30 mouse cellular contexts compared by ENCODE assay signal in genomic region chrX:155218277-155218676, GRCm38 (mm10). TPM values are rescaled to one million over a fixed set of nuclear protein-coding genes. Genes with fewer than 3 reads are reported as not detected.
DNase-seq lines count a peak whose midpoint lies in the region; ATAC-seq and TF ChIP-seq lines count a peak whose summit lies in the region.
"Had no signal": no experiment of that assay in that cellular context is flagged by ENCODE, and none has a peak within 500 bp of the region (broad histone marks: within the 10 kb centered on the region; RNA-seq: fewer than 3 reads in every experiment).

No protein-coding gene starts in this region.

- TF ChIP-seq CTCF in bone marrow macrophage, adult 2 months (IDR thresholded peaks at IDR 0.05; ENCODE audit: low read depth, low read length), result no peak
- TF ChIP-seq CTCF in layer of hippocampus, adult 2 months (conservative IDR thresholded peaks at IDR 0.05), result no peak

- H3K27ac ChIP-seq in bone marrow macrophage, adult 2 months (ENCODE audit: insufficient read depth, low read depth, low read length), result peak overlapping the region; percentile 10; the same call in 1 of the 2 replicates
- no peak overlapping the region for H3K27ac ChIP-seq in layer of hippocampus, adult 2 months
- H3K27ac ChIP-seq: embryonic facial prominence, embryonic 10.5 days; embryonic facial prominence, embryonic 15.5 days; forebrain, embryonic 12.5 days; heart, embryonic 13.5 days; hindbrain, embryonic 12.5 days; liver, embryonic 12.5 days; midbrain, embryonic 13.5 days had no signal

- TF ChIP-seq POLR2A in bone marrow macrophage, adult 2 months (IDR thresholded peaks at IDR 0.05; ENCODE audit: borderline replicate concordance, low read depth, low read length), result no peak

- DNase-seq in adrenal gland, adult 2 months, result peak; percentile 34
- DNase-seq in adrenal gland, postnatal 4 days (ENCODE audit: low spot score in 2 of 2), result no peak
- DNase-seq in A20 (ENCODE audit: low read depth, low spot score), result peak; percentile 8
- no peak for DNase-seq in cerebellum, postnatal 36 days
- DNase-seq in layer of hippocampus, adult 2 months (ENCODE audit: low spot score in 2 of 2), result no peak
- no peak for DNase-seq in urinary bladder, adult 2 months (ENCODE audit: low spot score)
- DNase-seq: adrenal gland, postnatal 10 days; cerebellum, adult 18-20 months; cerebellum, postnatal 14 days; forebrain, postnatal 0 days; heart, postnatal 10 days; kidney, adult 9 months; kidney, postnatal 14 days; layer of hippocampus, postnatal 36 days; left cerebral cortex, postnatal 4 days; liver, postnatal 0 days; lung, postnatal 10 days; thymus, postnatal 25 days had no signal

- no peak overlapping the region for H3K4me3 ChIP-seq in bone marrow macrophage, adult 2 months (ENCODE audit: insufficient read depth, low read length)
- no peak overlapping the region for H3K4me3 ChIP-seq in layer of hippocampus, adult 2 months
- H3K4me3 ChIP-seq: embryonic facial prominence, embryonic 10.5 days; embryonic facial prominence, embryonic 15.5 days; forebrain, embryonic 12.5 days; heart, embryonic 13.5 days; hindbrain, embryonic 12.5 days; liver, embryonic 12.5 days; megakaryocyte, embryonic 14.5 days; midbrain, embryonic 13.5 days had no signal

- peaks cover 4% of the 10 kb centered on the region; the same call in 1 of the 2 replicates for H3K4me1 ChIP-seq in bone marrow macrophage, adult 2 months (ENCODE audit: control insufficient read depth, insufficient read depth, low read length)
- H3K4me1 ChIP-seq: embryonic facial prominence, embryonic 10.5 days; embryonic facial prominence, embryonic 15.5 days; forebrain, embryonic 12.5 days; heart, embryonic 13.5 days; hindbrain, embryonic 12.5 days; liver, embryonic 12.5 days had no signal

- peak; percentile 18; the same call in 1 of the 2 replicates for ATAC-seq in megakaryocyte progenitor cell, adult 5-6 weeks (replicated peaks; ENCODE audit: poor library complexity)
- ATAC-seq: activated CD4-positive, CD25-positive, alpha-beta regulatory T cell, adult 4 months; forebrain, postnatal 0 days; intestine, postnatal 0 days; liver, embryonic 12.5 days; liver, postnatal 0 days; midbrain, embryonic 13.5 days had no signal

RNA-seq across cellular contexts. Expression of gene Sat1, which starts 2.0 kb away (rescaled TPM):
- 100 to 1,000 TPM; 103 to 117 TPM for total RNA-seq in adrenal gland, adult 2 months (2021)
- polyA plus RNA-seq in adrenal gland, adult 2 months (2012; rRNA removed), result 8.5 and 9.5 TPM in 2 replicates
- 100 to 1,000 TPM; 117 to 120 TPM for total RNA-seq in adrenal gland, postnatal 4 days (2021)
- polyA plus RNA-seq in bone marrow macrophage, adult 2 months (2012; ENCODE audit: insufficient read depth, insufficient read length, missing spikeins), result 665 and 747 TPM in 2 replicates
- 196 and 241 TPM in 2 replicates for total RNA-seq in megakaryocyte progenitor cell, adult 5-6 weeks (2015)
- total RNA-seq in megakaryocyte progenitor cell, adult 5-6 weeks (2017), result 213 and 249 TPM in 2 replicates
- 10 to 100 TPM; 59.7 to 63.0 TPM for total RNA-seq in layer of hippocampus, adult 2 months (2021)
- 311 and 408 TPM in 2 replicates for polyA plus RNA-seq in urinary bladder, adult 2 months (2012; rRNA removed)

RNA-seq across cellular contexts. Expression of gene Acot9, which starts 44.0 kb away (rescaled TPM):
- 10 to 100 TPM; 46.5 to 68.6 TPM for total RNA-seq in adrenal gland, adult 2 months (2021)
- polyA plus RNA-seq in adrenal gland, adult 2 months (2012; rRNA removed), result 8.8 and 10.3 TPM in 2 replicates
- 10 to 100 TPM; 36.2 to 38.2 TPM for total RNA-seq in adrenal gland, postnatal 4 days (2021)
- polyA plus RNA-seq in bone marrow macrophage, adult 2 months (2012; ENCODE audit: insufficient read depth, insufficient read length, missing spikeins), result 34.9 and 37.1 TPM in 2 replicates
- total RNA-seq in megakaryocyte progenitor cell, adult 5-6 weeks (2015), result 77.3 and 77.9 TPM in 2 replicates
- 64.3 and 72.8 TPM in 2 replicates for total RNA-seq in megakaryocyte progenitor cell, adult 5-6 weeks (2017)
- total RNA-seq in layer of hippocampus, adult 2 months (2021), result 10 to 100 TPM; 19.3 to 19.8 TPM
- polyA plus RNA-seq in urinary bladder, adult 2 months (2012; rRNA removed), result 29.7 and 36.1 TPM in 2 replicates

Comparison
In these comparisons a context has a peak if more than half of its experiments do, and no peak if none do; other contexts are left out.
1. DNase-seq: peak in adrenal gland, adult 2 months (single experiment) and A20 (single experiment); none in adrenal gland, postnatal 4 days (0 of 2), cerebellum, postnatal 36 days (0 of 2), layer of hippocampus, adult 2 months (0 of 2) and urinary bladder, adult 2 months (single experiment).